Mouse (Mus musculus): ENCODE results near the gene Sesn1.

Gene Sesn1

DNA sequence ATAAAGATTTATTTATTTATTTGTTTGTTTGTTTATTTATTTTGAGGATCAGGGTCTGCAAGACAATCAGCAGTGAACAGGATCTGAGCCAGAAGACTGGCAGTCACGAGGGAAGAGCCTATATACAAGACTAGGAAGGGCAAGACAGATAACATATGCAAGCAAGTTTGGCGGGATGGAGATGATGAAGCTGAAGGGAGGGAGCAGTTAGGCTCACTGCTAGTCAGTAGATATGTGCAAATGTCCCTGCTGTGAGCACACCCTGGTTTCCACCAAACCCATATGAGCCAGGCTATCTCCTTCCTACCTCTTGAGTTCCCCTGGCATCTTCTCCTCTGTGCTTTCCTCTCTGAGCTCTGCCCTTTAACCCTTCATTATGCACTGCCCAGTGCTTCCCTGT lies 61.8 kb downstream of the Sesn1 start:
- no peak for DNase-seq (ENCODE audit: low read depth)

DNA sequence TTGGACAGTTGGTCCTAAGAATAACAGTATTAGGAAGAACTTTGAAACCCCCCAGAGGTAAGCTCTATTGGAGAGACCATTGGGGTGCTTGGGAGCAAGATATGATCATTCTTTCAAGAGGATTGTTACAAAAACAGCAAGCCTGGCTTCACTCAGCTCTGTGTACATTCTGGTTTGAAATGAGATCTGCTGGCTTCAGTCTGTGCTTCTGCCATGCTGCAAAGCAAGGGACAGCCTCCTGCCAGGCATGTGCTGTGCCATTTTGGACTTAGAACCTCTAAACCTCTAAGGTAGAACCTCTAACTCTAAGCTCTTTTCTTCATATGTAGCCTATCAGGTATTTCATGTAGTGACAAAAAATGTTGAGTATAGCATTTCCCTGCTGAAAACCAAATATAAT lies 65.9 kb downstream of the Sesn1 start:
- no peak for DNase-seq (ENCODE audit: low read depth)

DNA sequence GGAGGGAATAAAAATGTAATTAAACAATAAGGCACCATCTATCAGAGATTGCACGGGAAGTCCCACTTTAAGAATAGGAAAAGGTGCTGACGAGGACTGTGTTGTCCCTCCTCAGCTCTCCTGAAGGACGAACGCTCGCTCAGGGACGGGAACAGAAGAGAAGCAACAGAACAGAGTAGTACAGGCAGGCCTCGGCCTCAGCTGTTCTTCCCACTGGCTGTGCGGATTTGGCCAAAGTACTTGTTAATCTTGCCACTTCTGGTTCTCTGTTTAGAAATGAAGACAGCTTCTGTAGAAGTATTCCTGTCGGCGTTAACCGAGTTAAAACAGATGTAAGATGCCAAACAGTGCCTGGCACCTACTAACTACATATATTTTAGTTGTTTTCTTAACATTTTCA lies 68.6 kb downstream of the Sesn1 start:
- DNase-seq (ENCODE audit: low read depth), result no peak

GRCm38 (mm10) chr10:41879675-41880074 lies 69.9 kb downstream of the Sesn1 start:
- no peak for DNase-seq (ENCODE audit: low read depth)

- DNase-seq (ENCODE audit: low read depth), result no peak
Measured at GRCm38 (mm10) chr10:41880206-41880605, 70.5 kb downstream of the Sesn1 start.

DNA sequence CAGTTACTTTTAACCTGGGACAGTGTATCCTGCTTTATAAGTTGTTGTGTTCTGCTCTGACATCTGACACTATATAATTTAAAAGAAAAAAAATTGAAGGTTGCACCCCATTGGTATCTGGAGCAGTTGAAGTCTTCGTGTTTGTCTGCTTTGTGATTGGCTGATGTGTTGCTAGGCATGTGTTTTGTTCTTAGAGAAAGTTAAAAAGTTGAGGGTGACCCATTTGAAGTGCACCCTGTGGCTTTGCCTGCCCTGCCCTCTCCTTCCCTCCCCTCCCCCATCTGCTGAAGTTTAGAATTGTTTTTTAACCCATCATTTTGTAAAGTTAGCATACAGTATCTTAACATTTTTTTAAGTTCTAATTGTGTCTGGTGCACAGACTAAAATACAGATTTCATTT lies 71.0 kb downstream of the Sesn1 start:
- no peak for DNase-seq (ENCODE audit: low read depth)

DNA sequence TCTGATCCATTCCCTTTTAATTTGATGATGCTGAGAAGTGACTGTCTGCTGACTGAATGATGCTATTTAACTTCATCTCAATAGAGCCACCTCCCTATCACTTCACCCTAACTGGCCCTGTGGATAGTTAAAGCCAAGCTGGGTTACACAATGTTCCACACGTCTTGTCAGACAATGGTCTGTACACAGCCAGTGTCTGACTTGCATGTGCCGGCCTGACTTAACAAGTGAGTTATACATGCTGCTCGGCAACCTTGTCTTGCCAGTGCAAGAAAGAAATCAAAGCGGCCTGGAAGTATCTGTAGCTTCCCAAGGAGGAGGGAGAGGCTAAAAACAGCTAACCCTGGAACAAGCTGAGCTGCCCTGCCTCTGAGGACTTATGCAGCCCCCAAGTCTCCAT lies 71.7 kb downstream of the Sesn1 start:
- DNase-seq (ENCODE audit: low read depth), result no peak

GRCm38 (mm10) chr10:41883741-41884575 lies 74.2 kb downstream of the Sesn1 start:
- no peak for DNase-seq (ENCODE audit: low read depth)

DNA sequence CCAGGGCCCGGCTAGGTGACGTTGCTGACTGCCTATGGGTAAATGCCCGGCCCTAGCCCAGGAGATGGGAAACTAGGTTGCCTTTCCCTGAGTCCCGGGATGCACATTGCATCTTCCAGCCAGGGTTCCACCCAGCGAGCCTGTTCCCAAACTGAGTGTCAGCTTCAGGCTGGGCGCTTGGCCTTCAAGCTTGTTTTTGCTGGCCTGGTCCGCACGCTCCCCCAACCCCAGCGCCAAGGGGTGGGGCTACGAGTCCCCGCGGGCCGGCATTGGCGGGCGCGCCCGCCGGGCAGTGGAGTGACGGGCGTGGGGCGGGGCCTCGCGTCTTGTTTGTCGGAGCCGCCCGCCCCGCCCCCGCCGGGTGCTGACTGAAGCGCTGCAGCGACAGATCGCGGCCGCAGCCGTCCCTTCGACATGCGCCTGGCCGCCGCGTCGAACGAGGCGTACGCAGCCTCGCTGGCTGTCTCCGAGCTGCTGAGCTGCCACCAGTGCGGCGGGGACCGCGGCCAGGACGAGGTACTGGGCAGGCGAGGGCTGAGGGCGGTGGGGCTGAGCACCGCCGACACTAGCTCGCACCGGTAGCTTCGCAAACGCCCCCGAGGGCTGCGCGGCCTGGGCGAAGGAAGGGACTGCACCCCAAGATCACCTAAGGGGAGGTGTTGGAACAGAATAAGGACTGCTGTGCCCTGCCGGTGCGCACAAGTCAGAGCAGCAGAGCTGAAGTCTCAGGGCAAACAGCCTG lies 77.5 kb downstream of the Sesn1 start:
- peak; percentile 82 for DNase-seq (ENCODE audit: low read depth)

DNA sequence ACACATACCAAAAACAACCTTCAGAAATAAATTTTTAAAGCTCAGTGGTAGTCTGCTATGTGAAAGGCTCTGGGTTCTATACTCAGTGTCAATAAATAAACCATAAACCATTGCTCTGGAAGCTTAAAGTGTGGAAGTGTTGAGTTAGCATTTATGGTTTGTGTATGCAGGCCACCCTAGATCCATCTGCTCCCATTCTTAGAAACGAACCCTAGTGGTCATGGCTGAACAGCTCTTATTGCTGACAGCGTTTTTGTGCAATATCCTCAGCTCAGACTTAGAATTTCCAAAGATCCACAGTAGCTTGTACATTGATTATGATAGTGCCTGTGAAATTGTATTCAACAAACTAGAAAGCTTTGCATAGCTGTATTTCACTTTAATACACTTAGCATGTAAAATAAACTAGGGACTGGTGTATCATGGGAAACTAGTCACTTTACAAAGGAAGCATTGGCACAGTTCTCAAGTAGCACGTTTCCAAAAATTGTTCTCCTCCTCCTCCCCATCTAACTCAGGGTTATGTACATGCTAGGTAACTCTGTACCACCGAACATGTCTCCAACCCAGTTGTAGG lies 78.7 kb downstream of the Sesn1 start:
- DNase-seq (ENCODE audit: low read depth), result no peak

- no peak for DNase-seq (ENCODE audit: low read depth)
Measured at GRCm38 (mm10) chr10:41889566-41889965, 79.8 kb downstream of the Sesn1 start.

DNA sequence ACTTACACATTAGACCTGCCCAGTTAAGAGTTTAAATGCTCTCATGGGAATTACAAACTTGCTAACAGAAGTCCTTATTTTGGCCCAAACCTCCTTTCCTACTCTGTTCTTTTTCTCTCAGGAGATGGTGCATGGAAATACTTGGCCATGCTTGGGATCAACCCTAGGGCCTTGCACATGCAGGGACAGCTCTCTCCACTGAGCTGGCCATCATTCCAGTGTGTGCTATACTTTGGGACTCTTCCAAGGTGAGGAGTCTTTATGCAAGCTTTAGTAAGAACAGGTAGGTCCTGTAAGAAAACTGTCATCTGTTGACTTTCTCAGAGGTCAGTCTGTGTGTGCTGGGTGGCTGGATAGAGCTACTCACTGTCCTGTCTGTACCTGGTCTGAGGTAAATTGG lies 80.8 kb downstream of the Sesn1 start:
- DNase-seq (ENCODE audit: low read depth), result no peak

GRCm38 (mm10) chr10:41891312-41891711 lies 81.6 kb downstream of the Sesn1 start:
- no peak for DNase-seq (ENCODE audit: low read depth)

DNA sequence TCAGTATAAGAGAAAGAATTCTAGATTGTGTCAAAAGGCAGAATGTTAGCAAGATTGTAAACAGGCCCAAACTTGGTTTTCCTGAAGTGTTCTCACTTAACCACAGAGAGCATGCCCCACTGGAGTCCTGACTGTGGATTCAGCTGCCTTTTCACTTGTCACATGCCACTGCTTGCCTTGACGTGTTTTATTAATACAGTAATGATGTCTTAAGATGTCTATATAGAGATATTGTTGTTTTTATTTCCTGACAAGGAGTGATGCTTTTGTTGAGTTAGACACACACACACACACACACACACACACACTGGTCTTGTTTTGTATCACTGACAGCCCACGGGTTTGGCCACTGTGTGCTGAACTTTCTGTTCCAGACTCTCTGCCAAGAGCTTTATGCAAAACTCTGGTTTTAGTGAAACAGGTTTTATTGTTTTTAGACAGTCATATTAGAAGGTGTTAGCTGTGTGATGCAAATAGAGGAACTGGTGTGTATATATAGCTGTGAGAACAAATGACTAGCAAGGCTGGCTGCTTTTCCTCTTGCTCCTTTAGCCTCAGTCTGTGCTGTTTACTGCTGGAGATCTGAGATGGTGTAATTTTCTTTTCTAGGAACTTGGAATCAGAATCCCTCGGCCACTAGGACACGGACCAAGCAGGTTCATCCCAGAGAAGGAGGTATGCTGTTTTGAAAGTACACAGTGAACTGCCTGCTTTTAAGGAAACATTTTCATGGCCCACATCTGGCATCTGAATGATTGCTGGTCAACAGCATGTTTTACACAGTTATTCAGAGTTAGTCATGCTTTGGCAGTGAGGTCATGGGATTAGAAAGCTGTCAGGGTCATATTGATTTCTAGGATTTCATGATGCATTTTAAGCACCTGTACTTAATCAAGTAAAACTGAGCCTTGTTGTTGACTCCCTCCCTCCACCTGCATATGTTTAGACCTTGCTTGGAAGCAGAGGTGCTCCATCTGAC lies 84.0 kb downstream of the Sesn1 start:
- peak; percentile 65 for DNase-seq (ENCODE audit: low read depth)

DNA sequence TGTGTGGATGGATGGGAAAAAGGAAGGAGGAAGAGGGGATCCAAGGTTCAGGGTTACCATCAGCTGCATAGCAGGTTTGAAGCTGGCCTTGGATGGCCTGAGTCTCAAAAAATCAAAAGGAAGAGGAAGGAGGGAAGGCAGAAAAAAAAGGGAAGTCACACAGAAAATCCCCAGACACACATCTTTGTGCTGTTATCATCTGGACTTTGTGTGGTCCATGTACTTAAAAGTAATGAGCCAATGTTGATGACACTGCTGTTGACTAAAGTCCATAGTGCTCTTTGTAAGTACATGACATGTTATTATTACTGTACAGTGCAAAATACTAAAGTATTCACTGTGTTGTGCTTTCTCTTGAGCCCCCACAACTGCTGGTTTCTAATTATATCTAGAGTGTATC lies 86.7 kb downstream of the Sesn1 start:
- DNase-seq (ENCODE audit: low read depth), result no peak

GRCm38 (mm10) chr10:41896865-41897264 lies 87.1 kb downstream of the Sesn1 start:
- no peak for DNase-seq (ENCODE audit: low read depth)

- no peak for DNase-seq (ENCODE audit: low read depth)
Measured at GRCm38 (mm10) chr10:41901456-41901855, 91.7 kb downstream of the Sesn1 start.

- no peak for DNase-seq (ENCODE audit: low read depth)
Measured at GRCm38 (mm10) chr10:41901864-41902263, 92.1 kb downstream of the Sesn1 start.

GRCm38 (mm10) chr10:41907473-41907872 lies 97.7 kb downstream of the Sesn1 start:
- DNase-seq (ENCODE audit: low read depth), result no peak

DNA sequence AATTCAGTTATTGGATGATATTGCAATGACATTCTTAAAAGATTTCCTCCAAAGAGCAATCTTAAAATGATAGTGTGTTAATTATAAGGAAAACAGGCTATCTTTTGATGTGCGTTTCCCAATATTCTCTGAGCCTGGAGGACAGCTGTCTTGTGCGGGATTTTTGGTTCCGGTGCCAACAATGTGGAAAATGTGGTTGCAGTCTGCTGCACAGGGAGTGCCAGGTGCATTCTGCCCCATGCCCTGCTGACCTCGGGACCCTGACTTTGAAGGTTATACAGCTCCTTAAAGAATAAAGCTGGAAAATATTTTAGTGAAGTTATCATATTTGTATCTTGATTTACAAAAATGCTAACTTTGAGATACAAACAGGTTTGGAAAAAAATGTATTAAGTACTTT lies 98.2 kb downstream of the Sesn1 start:
- no peak for DNase-seq (ENCODE audit: low read depth)

- DNase-seq (ENCODE audit: low read depth), result no peak
Measured at GRCm38 (mm10) chr10:41908899-41909298, 99.2 kb downstream of the Sesn1 start.

Data from fibroblast of lung, adult 2 months (primary cell).